Mouse (Mus musculus) kidney, postnatal 0 days (tissue): Measurements from ENCODE around the gene Nr3c2. TPM values are rescaled to one million over a fixed set of nuclear protein-coding genes. Genes with fewer than 3 reads are reported as not detected.

Experiments
- ATAC-seq: fragments of 200-750 bp; cut with Nextera tagmentation; replicated peaks from 2 replicates; pipeline ENCODE4 v1.8.0; 2017; ENCODE audit warnings: low read depth, moderate number of reproducible peaks, moderate TSS enrichment, moderate library complexity; ENCODE audit not compliant: low FRiP score
- DNase-seq: peaks from one replicate; pipeline ENCODE4 v3.0.0-alpha.2; 2016; ENCODE audit warnings: low spot score
- H3K27ac ChIP-seq: fragments of 300-500 bp; sonication (generic); 2 replicates; pipeline ENCODE4 v1.5.1; 2014; ENCODE audit warnings: mild to moderate bottlenecking
- H3K27me3 ChIP-seq: fragments of 300-500 bp; sonication (generic); 2 replicates; pipeline ENCODE4 v1.6.1; 2014; ENCODE audit warnings: low read length, mixed read lengths; ENCODE audit not compliant: insufficient read depth
- H3K36me3 ChIP-seq: fragments of 300-500 bp; sonication (generic); 2 replicates; pipeline ENCODE4 v1.6.1; 2014; ENCODE audit warnings: low read length, mixed read lengths; ENCODE audit not compliant: insufficient read depth
- H3K4me1 ChIP-seq: fragments of 300-500 bp; sonication (generic); replicated peaks from 2 replicates; pipeline ENCODE4 v1.6.1; 2014; ENCODE audit warnings: antibody characterized with exemption, low read length, mixed read lengths; ENCODE audit not compliant: insufficient read depth
- H3K4me2 ChIP-seq: fragments of 300-500 bp; sonication (generic); 2 replicates; pipeline ENCODE4 v1.6.1; 2014; ENCODE audit warnings: mild to moderate bottlenecking, low read length, moderate library complexity, mixed read lengths
- H3K4me3 ChIP-seq: fragments of 300-500 bp; sonication (generic); replicated peaks from 2 replicates; pipeline ENCODE4 v1.5.1; 2014; ENCODE audit warnings: low read depth, low read length
- H3K9ac ChIP-seq: fragments of 300-500 bp; sonication (generic); 2 replicates; pipeline ENCODE4 v1.6.1; 2014; ENCODE audit warnings: low read depth, low read length
- H3K9me3 ChIP-seq: fragments of 300-500 bp; sonication (generic); replicated peaks from 2 replicates; pipeline ENCODE4 v1.6.1; 2016; ENCODE audit warnings: low read length, inconsistent platforms, mixed read lengths
- CTCF ChIP-seq: IDR thresholded peaks from 2 replicates; pipeline ENCODE4 v1.5.1; 2016; ENCODE audit warnings: antibody characterized with exemption, low read depth, mild to moderate bottlenecking, moderate library complexity
- WGBS: fragments of 180-500 bp; shearing (Covaris S2); extraction: QIAGEN DNeasy Blood & Tissue Kit; methylation state at CpG from one replicate; pipeline ENCODE4 v1.1.7; 2014; 5-methylcytosine and 5-hydroxymethylcytosine counted together
- polyA plus RNA-seq: library from polyadenylated mRNA; unstranded; fragments of >200 nt; fragmentation: Nextera tagmentation; extraction: Ambion mirVana; gene quantifications from 2 replicates; pipeline ENCODE4 v1.2.1, GENCODE M21; 2015

The Nr3c2 gene
- polyA plus RNA-seq, 1 experiment from 2014 or later, result 8.3 TPM

DNA sequence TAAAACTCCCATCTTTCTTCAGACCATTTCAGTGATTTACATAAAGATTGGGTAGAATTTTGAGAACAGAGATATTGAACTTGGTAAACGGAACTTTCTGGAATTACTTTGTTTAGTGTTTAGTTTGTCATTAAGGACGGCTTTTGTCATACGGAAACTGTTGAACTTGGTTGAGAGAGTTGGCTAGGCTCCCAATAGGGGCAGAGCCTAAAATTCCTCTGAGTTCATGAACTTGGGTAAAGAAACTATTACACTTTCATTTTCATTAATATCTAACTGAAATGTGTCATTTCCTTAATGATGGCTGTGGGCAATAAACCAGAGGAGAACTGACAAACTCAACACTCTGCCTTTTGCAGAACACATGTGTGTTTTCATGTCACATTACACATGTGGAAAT is 88.6 kb downstream of the Nr3c2 start:
- WGBS, result 48% methylated on average over 3 of the region's 3 CpGs

DNA sequence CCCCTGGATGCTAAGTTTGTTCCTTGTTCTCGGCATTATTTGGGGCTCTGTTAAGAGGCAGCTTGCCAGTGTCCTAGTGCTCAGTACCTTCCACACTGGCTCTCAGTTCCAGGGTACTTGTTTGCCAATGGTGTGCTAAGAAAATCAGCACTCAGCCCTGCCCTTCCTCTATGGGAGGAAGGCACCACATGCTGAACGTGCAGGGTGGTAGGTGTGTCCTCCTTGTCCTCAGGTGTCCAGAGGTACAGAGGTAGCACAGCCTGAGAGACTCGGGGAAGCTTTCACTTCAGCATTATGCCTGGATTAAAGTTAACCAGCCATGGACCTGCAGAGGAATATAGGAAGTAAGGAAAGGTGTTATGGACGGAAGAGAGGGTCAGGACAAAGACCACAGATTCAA is 99.0 kb downstream of the Nr3c2 start:
- 76% methylated on average over 4 of the region's 4 CpGs for WGBS
- Histone ChIP-seq H3K27ac (no peak overlapping the region), H3K36me3 (no peaks in the 10 kb centered on the region), H3K27me3 (no peaks in the 10 kb centered on the region), H3K4me3 (no peak overlapping the region), H3K4me1 (no peaks in the 10 kb centered on the region), H3K9ac (no peak overlapping the region), H3K4me2 (no peak overlapping the region), H3K9me3 (no peaks in the 10 kb centered on the region)
- ATAC-seq (no peak), DNase-seq (no peak)
- TF ChIP-seq CTCF, result no peak

More for the DNA sequence above, 88.6 kb downstream of the Nr3c2 start:
- H3K9me3 ChIP-seq, result no peaks in the 10 kb centered on the region
- no peak overlapping the region for H3K9ac ChIP-seq
- ATAC-seq, result no peak
- H3K27ac ChIP-seq, result no peak overlapping the region
- no peaks in the 10 kb centered on the region for H3K36me3 ChIP-seq
- H3K4me1 ChIP-seq, result no peaks in the 10 kb centered on the region
- peak; percentile 34 for DNase-seq
- TF ChIP-seq CTCF, result no peak
- H3K4me2 ChIP-seq, result no peak overlapping the region
- no peaks in the 10 kb centered on the region for H3K27me3 ChIP-seq
- no peak overlapping the region for H3K4me3 ChIP-seq

DNA sequence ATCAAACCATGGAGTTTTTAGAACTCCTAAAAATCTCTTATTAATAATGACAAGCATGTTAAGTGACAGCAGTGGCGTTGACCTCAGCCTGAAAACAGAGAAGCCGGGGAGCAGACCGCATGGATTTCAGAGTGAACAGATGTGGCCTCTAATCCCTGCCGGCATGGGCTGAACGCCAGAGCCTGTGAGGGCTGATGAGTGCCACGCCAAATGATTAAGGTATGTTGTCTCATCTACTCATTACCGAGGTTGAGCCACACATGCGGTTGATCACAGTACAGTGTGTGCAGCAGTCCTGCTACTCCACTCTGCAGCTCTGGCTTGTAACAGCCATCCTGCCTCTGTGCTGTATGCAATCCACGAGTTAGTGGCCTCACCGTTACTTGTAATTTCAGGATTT is 110.2 kb downstream of the Nr3c2 start:
- H3K9ac ChIP-seq, result no peak overlapping the region
- no peak overlapping the region for H3K27ac ChIP-seq
- no peaks in the 10 kb centered on the region for H3K9me3 ChIP-seq
- no peak for DNase-seq
- no peaks in the 10 kb centered on the region for H3K27me3 ChIP-seq
- no peak overlapping the region for H3K4me2 ChIP-seq
- no peaks in the 10 kb centered on the region for H3K4me1 ChIP-seq
- ATAC-seq, result no peak
- H3K4me3 ChIP-seq, result no peak overlapping the region
- WGBS, result 73% methylated on average over 10 of the region's 10 CpGs
- no peaks in the 10 kb centered on the region for H3K36me3 ChIP-seq
- no peak for TF ChIP-seq CTCF

- H3K4me2 ChIP-seq, result no peak overlapping the region
- H3K4me1 ChIP-seq, result no peaks in the 10 kb centered on the region
- H3K4me3 ChIP-seq, result no peak overlapping the region
- no peak for TF ChIP-seq CTCF
- H3K27me3 ChIP-seq, result no peaks in the 10 kb centered on the region
- H3K9ac ChIP-seq, result no peak overlapping the region
- WGBS, result 85% methylated on average over 3 of the region's 3 CpGs
- ATAC-seq (no peak), DNase-seq (no peak)
- H3K9me3 ChIP-seq, result no peaks in the 10 kb centered on the region
- no peaks in the 10 kb centered on the region for H3K36me3 ChIP-seq
- H3K27ac ChIP-seq, result no peak overlapping the region
Observed at GRCm38 (mm10) chr8:77011985-77012384, 112.7 kb downstream of the Nr3c2 start.

DNA sequence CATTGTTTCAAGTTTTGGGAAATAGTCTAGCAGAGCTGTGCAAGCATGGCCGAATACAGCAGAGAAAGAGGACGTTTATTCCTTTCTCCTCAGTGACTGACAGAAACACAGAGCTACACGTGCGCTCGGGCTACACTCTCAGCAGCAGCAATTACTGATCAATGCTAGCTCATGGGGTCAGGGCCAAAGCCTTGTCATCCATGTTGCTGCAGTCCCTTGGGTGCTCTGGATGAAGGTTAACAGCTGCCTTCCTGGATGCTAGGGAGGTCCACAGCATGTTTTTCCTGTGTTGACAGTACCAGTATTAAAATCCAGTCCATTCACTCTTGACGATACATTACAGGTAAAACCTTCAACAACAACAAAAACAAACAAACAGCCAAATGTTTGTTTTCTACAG is 113.4 kb downstream of the Nr3c2 start:
- 71% methylated on average over 6 of the region's 6 CpGs for WGBS
- Histone ChIP-seq H3K4me2 (no peak overlapping the region), H3K36me3 (no peaks in the 10 kb centered on the region), H3K9ac (no peak overlapping the region), H3K27me3 (no peaks in the 10 kb centered on the region), H3K4me1 (no peaks in the 10 kb centered on the region), H3K9me3 (no peaks in the 10 kb centered on the region), H3K27ac (no peak overlapping the region), H3K4me3 (no peak overlapping the region)
- ATAC-seq (no peak), DNase-seq (no peak)
- TF ChIP-seq CTCF, result no peak

- Histone ChIP-seq H3K4me2 (no peak overlapping the region), H3K9ac (no peak overlapping the region), H3K27me3 (no peaks in the 10 kb centered on the region), H3K36me3 (no peaks in the 10 kb centered on the region), H3K4me1 (no peaks in the 10 kb centered on the region), H3K4me3 (no peak overlapping the region), H3K9me3 (no peaks in the 10 kb centered on the region), H3K27ac (no peak overlapping the region)
- WGBS, result 94% methylated on average over 3 of the region's 3 CpGs
- DNase-seq, result no peak
- no peak for ATAC-seq
- TF ChIP-seq CTCF, result peak; percentile 40
Observed at GRCm38 (mm10) chr8:77016713-77017112, 117.5 kb downstream of the Nr3c2 start.
